Mouse (Mus musculus) megakaryocyte, adult 5-6 weeks (primary cell): ENCODE measurements around the gene Dcps. TPM values are rescaled to one million over a fixed set of nuclear protein-coding genes. Genes with fewer than 3 reads are reported as not detected.

Experiments used
- ATAC-seq: 2 replicates; pipeline ENCODE4 v1.8.0; 2016; ENCODE audit warnings: mild to moderate bottlenecking, inconsistent platforms; ENCODE audit not compliant: poor library complexity, severe bottlenecking
- total RNA-seq, 2 experiments: library from RNA; stranded (forward) in 1 of 2; stranded (reverse) in 1 of 2; fragments of 153-499, 151-499 nt in 1 of 2; fragments of 221-1000, 200-1000 nt in 1 of 2; gene quantifications; 2 replicates each; pipeline versions ENCODE4 v1.2.3 to v1.2.4; 2015 to 2017

Dcps gene
- total RNA-seq, 2 experiments from 2014 or later, result 32.2 to 38.0 TPM

- ATAC-seq, result no peak
Observed at GRCm38 (mm10) chr9:35138029-35138428, 37.8 kb downstream of the Dcps start.

- ATAC-seq, result no peak
Observed at GRCm38 (mm10) chr9:35135575-35135974, 40.3 kb downstream of the Dcps start.

- no peak for ATAC-seq
Observed at GRCm38 (mm10) chr9:35131637-35132397, 44.0 kb downstream of the Dcps start.

- no peak for ATAC-seq
Observed at GRCm38 (mm10) chr9:35128995-35129418, 46.9 kb downstream of the Dcps start.

- no peak for ATAC-seq
Observed at GRCm38 (mm10) chr9:35128564-35128963, 47.3 kb downstream of the Dcps start.

GRCm38 (mm10) chr9:35127561-35127960 is 48.3 kb downstream of the Dcps start:
- no peak for ATAC-seq

- ATAC-seq, result no peak
Observed at GRCm38 (mm10) chr9:35127147-35127546, 48.7 kb downstream of the Dcps start.

GRCm38 (mm10) chr9:35124678-35124955 is 51.2 kb downstream of the Dcps start:
- no peak for ATAC-seq

- ATAC-seq, result peak; percentile 88
Observed at GRCm38 (mm10) chr9:35123804-35124677, 51.8 kb downstream of the Dcps start.

GRCm38 (mm10) chr9:35123456-35123803 is 52.4 kb downstream of the Dcps start:
- ATAC-seq, result no peak; the same call in 1 of the 2 replicates

- ATAC-seq, result no peak
Observed at GRCm38 (mm10) chr9:35122551-35123266, 53.2 kb downstream of the Dcps start.

GRCm38 (mm10) chr9:35119168-35119567 is 56.7 kb downstream of the Dcps start, which contains the start of gene St3gal4:
Gene St3gal4, minus strand, starts transcription at chr9:35119268.
- ATAC-seq, result no peak

- no peak for ATAC-seq
Observed at GRCm38 (mm10) chr9:35118563-35118962, 57.3 kb downstream of the Dcps start.

GRCm38 (mm10) chr9:35117384-35118295 is 58.2 kb downstream of the Dcps start:
- ATAC-seq, result peak; percentile 27

GRCm38 (mm10) chr9:35116391-35117381 is 59.2 kb downstream of the Dcps start:
- ATAC-seq, result peak; percentile 77

GRCm38 (mm10) chr9:35115804-35116203 is 60.1 kb downstream of the Dcps start:
- no peak for ATAC-seq

- ATAC-seq, result no peak
Observed at GRCm38 (mm10) chr9:35115299-35115698, 60.6 kb downstream of the Dcps start.

GRCm38 (mm10) chr9:35114234-35114633 is 61.6 kb downstream of the Dcps start:
- ATAC-seq, result no peak

GRCm38 (mm10) chr9:35111941-35112595 is 63.8 kb downstream of the Dcps start:
- ATAC-seq, result no peak
